Mouse (Mus musculus) left cerebral cortex, postnatal 4 days (tissue): ENCODE results near the gene Gfod1. TPM values are rescaled to one million over a fixed set of nuclear protein-coding genes. Genes with fewer than 3 reads are reported as not detected.
A peak's percentile ranks its signal among the peaks of the same experiment; 100 is the strongest.

Experiments
- DNase-seq: peaks from one replicate; pipeline ENCODE4 v3.0.0-alpha.2; 2022
- intact Hi-C: fragments of 180-260 bp; cut with DNase I; formaldehyde crosslinking; loops from one replicate; pipeline ENCODE4 v1.15.1; 2025
- total RNA-seq, 2 experiments: library from RNA; stranded (reverse); gene quantifications; 2 replicates each; pipeline ENCODE4 v1.2.3; 2021

Gene Gfod1
- total RNA-seq, 2 experiments from 2014 or later, result 29.8 to 31.3 TPM

- intact Hi-C loops, result loop anchor here (5.0 to 10.0 kb wide), 2 partner anchors 202 to 554 kb away; no protein-coding TSS in a partner anchor
- DNase-seq, result peak; percentile 71
Observed at GRCm38 (mm10) chr13:43173262-43173661, 130.7 kb downstream of the Gfod1 start.

- DNase-seq, result peak; percentile 31
- intact Hi-C loops, result loop anchor here (5.0 to 10.0 kb wide), 2 partner anchors 203 to 555 kb away; no protein-coding TSS in a partner anchor
Observed at GRCm38 (mm10) chr13:43172036-43172713, 131.8 kb downstream of the Gfod1 start.

GRCm38 (mm10) chr13:43171020-43171710 is 132.8 kb downstream of the Gfod1 start, which contains the start of gene Tbc1d7:
Tbc1d7 (minus strand) TSS chr13:43171501.
- peak; percentile 99 for DNase-seq
- intact Hi-C loops, result loop anchor here (5.0 to 10.0 kb wide), 2 partner anchors 204 to 556 kb away; no protein-coding TSS in a partner anchor

GRCm38 (mm10) chr13:43167721-43168120 is 136.3 kb downstream of the Gfod1 start:
- intact Hi-C loops, result no loop called here
- peak; percentile 48 for DNase-seq

- intact Hi-C loops, result no loop called here
- no peak for DNase-seq
Observed at GRCm38 (mm10) chr13:43159429-43159828, 144.5 kb downstream of the Gfod1 start.

GRCm38 (mm10) chr13:43158281-43158680 is 145.7 kb downstream of the Gfod1 start:
- DNase-seq, result no peak
- intact Hi-C loops, result no loop called here

- DNase-seq, result no peak
- intact Hi-C loops, result no loop called here
Observed at GRCm38 (mm10) chr13:43157370-43157769, 146.6 kb downstream of the Gfod1 start.

- intact Hi-C loops, result no loop called here
- DNase-seq, result no peak
Observed at GRCm38 (mm10) chr13:43152005-43152520, 151.9 kb downstream of the Gfod1 start.

- intact Hi-C loops, result no loop called here
- DNase-seq, result no peak
Observed at GRCm38 (mm10) chr13:43149661-43150060, 154.3 kb downstream of the Gfod1 start.

GRCm38 (mm10) chr13:43148692-43149091 is 155.3 kb downstream of the Gfod1 start:
- intact Hi-C loops, result no loop called here
- no peak for DNase-seq

- no peak for DNase-seq
- intact Hi-C loops, result no loop called here
Observed at GRCm38 (mm10) chr13:43146515-43147258, 157.3 kb downstream of the Gfod1 start.

Other genes with a start within 250 kb of the Gfod1 start
- 10 to 100 TPM; 34.5 to 37.3 TPM for gene Tbc1d7, start 132.7 kb downstream of the Gfod1 start, total RNA-seq
- 10 to 100 TPM; 21.0 to 23.6 TPM for gene Sirt5, start 61.3 kb upstream of the Gfod1 start, total RNA-seq
- gene Nol7, start 94.2 kb upstream of the Gfod1 start, total RNA-seq, result 100 to 1,000 TPM; 102 to 103 TPM
- 10 to 100 TPM; 64.7 to 66.3 TPM for gene Ranbp9, start 177.1 kb upstream of the Gfod1 start, total RNA-seq